Mouse (Mus musculus) c-Kit-positive CD71-positive TER-119-negative erythroid progenitor cells, embryonic 14.5 days (primary cell): ENCODE data around the gene Tiparp.

ENCODE experiments used
- DNase-seq: peaks from one replicate; pipeline ENCODE4 v3.0.0-alpha.2; 2013; ENCODE audit warnings: low read depth

Gene Tiparp

GRCm38 (mm10) chr3:65585291-65585690, 57.1 kb downstream of the Tiparp start:
- no peak for DNase-seq

- DNase-seq = no peak
Observed at GRCm38 (mm10) chr3:65585823-65586482, 57.7 kb downstream of the Tiparp start.

- DNase-seq = no peak
Observed at GRCm38 (mm10) chr3:65586483-65586905, 58.3 kb downstream of the Tiparp start.

- DNase-seq = no peak
Observed at GRCm38 (mm10) chr3:65586966-65587365, 58.8 kb downstream of the Tiparp start.

GRCm38 (mm10) chr3:65588424-65588823, 60.2 kb downstream of the Tiparp start:
- no peak for DNase-seq

- no peak for DNase-seq
Observed at GRCm38 (mm10) chr3:65592850-65593249, 64.6 kb downstream of the Tiparp start.

GRCm38 (mm10) chr3:65594493-65594892, 66.3 kb downstream of the Tiparp start:
- DNase-seq = no peak

- DNase-seq = no peak
Observed at GRCm38 (mm10) chr3:65595196-65595595, 67.0 kb downstream of the Tiparp start.

GRCm38 (mm10) chr3:65598071-65598830, 70.0 kb downstream of the Tiparp start:
- DNase-seq = no peak

- no peak for DNase-seq
Observed at GRCm38 (mm10) chr3:65599151-65599550, 70.9 kb downstream of the Tiparp start.

- no peak for DNase-seq
Observed at GRCm38 (mm10) chr3:65601291-65602050, 73.3 kb downstream of the Tiparp start.

- no peak for DNase-seq
Observed at GRCm38 (mm10) chr3:65603392-65604055, 75.3 kb downstream of the Tiparp start.
